Mouse (Mus musculus): Measurements from ENCODE around the gene Nuak1.

Nuak1 gene

GRCm38 (mm10) chr10:84381276-84381798, 59.1 kb downstream of the Nuak1 start:
- no peak for DNase-seq (ENCODE audit: low spot score in 2 of 2)

GRCm38 (mm10) chr10:84379366-84379765, 61.0 kb downstream of the Nuak1 start:
- no peak for DNase-seq (ENCODE audit: low spot score in 2 of 2)

- no peak for DNase-seq (ENCODE audit: low spot score in 2 of 2)
Measured at GRCm38 (mm10) chr10:84377956-84378355, 62.4 kb downstream of the Nuak1 start.

- DNase-seq (ENCODE audit: low spot score in 2 of 2) = no peak
Measured at GRCm38 (mm10) chr10:84376346-84376745, 64.1 kb downstream of the Nuak1 start.

- DNase-seq (ENCODE audit: low spot score in 2 of 2) = no peak
Measured at GRCm38 (mm10) chr10:84374996-84375395, 65.4 kb downstream of the Nuak1 start.

- DNase-seq (ENCODE audit: low spot score in 2 of 2) = no peak
Measured at GRCm38 (mm10) chr10:84373476-84373875, 66.9 kb downstream of the Nuak1 start.

- no peak for DNase-seq (ENCODE audit: low spot score in 2 of 2)
Measured at GRCm38 (mm10) chr10:84372161-84373095, 68.0 kb downstream of the Nuak1 start.

- DNase-seq (ENCODE audit: low spot score in 2 of 2) = no peak
Measured at GRCm38 (mm10) chr10:84371681-84372160, 68.7 kb downstream of the Nuak1 start.

GRCm38 (mm10) chr10:84371230-84371629, 69.2 kb downstream of the Nuak1 start:
- DNase-seq (ENCODE audit: low spot score in 2 of 2) = no peak

GRCm38 (mm10) chr10:84369646-84370314, 70.6 kb downstream of the Nuak1 start:
- no peak for DNase-seq (ENCODE audit: low spot score in 2 of 2)

- DNase-seq (ENCODE audit: low spot score in 2 of 2) = no peak
Measured at GRCm38 (mm10) chr10:84368185-84368584, 72.2 kb downstream of the Nuak1 start.

- no peak for DNase-seq (ENCODE audit: low spot score in 2 of 2)
Measured at GRCm38 (mm10) chr10:84365166-84365865, 75.1 kb downstream of the Nuak1 start.

GRCm38 (mm10) chr10:84363833-84364232, 76.6 kb downstream of the Nuak1 start:
- DNase-seq (ENCODE audit: low spot score in 2 of 2) = no peak

- DNase-seq (ENCODE audit: low spot score in 2 of 2) = no peak
Measured at GRCm38 (mm10) chr10:84360953-84361352, 79.4 kb downstream of the Nuak1 start.

GRCm38 (mm10) chr10:84360391-84360790, 80.0 kb downstream of the Nuak1 start:
- DNase-seq (ENCODE audit: low spot score in 2 of 2) = no peak

GRCm38 (mm10) chr10:84358738-84359120, 81.7 kb downstream of the Nuak1 start:
- no peak for DNase-seq (ENCODE audit: low spot score in 2 of 2)

GRCm38 (mm10) chr10:84357997-84358737, 82.2 kb downstream of the Nuak1 start:
- no peak for DNase-seq (ENCODE audit: low spot score in 2 of 2)

GRCm38 (mm10) chr10:84357593-84357992, 82.8 kb downstream of the Nuak1 start:
- DNase-seq (ENCODE audit: low spot score in 2 of 2) = no peak

- DNase-seq (ENCODE audit: low spot score in 2 of 2) = no peak
Measured at GRCm38 (mm10) chr10:84354323-84354722, 86.1 kb downstream of the Nuak1 start.

- no peak for DNase-seq (ENCODE audit: low spot score in 2 of 2)
Measured at GRCm38 (mm10) chr10:84345730-84346129, 94.7 kb downstream of the Nuak1 start.

GRCm38 (mm10) chr10:84343536-84343935, 96.9 kb downstream of the Nuak1 start:
- no peak for DNase-seq (ENCODE audit: low spot score in 2 of 2)
